Mouse (Mus musculus) cerebellum, adult 11-12 months (tissue): ENCODE measurements around the gene Slit2.

Source experiments
- DNase-seq: peaks from one replicate; pipeline ENCODE4 v3.0.0; 2022

Gene Slit2

DNA sequence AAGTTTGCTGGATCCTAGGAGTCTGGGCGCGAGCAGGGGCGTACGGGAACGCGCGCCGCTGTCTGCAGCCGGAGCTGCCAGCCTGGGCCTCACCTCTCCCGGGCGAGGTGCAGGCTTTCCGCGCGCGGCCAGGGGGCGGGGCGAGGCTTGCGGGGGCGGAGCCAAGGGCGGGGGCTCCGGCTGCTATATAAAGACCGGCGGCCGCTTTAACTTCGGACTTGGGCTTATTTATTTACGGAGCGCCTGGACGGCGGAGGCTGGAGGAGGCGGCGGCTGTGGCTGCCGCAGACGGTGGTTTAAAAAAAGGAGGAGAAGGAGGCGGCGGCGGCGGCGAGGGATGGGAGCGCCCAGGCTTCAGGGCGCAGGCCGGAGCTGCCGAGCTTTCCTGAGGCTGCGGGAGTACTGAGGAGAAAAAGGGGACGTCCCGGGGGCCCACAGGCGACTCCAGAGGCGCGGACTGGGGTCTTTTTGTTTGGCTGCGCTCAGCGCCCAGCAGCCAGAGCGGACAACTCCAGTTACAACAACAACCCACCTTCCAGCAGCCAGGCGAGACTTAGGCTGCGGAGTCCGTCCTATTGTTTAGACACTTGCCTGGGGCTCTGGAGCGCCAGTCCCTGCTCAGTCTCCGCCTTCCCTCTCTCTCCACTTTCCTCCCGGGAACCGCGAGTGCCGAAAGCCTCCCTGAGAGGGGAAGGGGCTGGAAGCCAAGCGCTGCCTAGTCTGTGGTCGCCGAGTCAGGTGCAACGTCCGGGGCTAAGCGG lies at the start of gene Slit2:
TSS of gene Slit2 (plus strand) at position 198 of the 761 bp plus-strand sequence.
- DNase-seq: no peak

DNA sequence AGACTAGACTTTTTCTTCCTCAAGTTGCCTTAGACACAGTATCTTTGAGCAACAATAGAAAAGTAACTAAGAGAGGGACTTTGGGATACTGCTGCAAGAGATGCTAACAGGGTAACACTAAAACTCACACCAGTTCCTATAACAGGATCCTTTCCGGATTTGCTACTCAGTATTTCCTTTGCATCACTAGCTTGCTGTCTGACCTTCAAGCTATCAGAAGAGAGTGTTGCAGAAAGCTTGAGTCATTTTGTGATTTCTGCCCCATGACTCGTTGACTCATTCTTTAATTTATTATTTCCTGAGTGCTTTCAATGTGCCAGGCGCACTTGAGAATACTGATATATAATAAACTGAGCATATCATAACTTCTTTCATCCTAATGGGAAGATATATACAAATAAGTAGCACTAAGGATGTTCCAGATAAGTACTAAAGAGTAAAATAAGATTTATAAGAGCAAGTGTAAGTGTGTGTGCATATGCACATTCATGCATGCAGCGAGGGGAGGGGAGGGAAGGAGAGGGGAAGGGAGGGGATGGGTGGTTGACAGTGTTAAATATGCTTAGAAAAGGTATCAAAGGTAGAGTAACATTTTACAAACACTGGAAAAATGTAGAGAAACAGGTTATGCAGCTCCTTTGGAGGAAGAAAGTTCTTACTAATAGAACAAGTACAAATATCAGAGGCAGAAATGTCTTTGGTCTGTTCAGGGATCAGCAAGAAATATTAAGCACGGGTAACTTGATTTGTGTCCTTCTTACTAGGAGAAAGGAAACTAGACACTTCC lies 44.2 kb upstream of the Slit2 start:
- no peak for DNase-seq

DNA sequence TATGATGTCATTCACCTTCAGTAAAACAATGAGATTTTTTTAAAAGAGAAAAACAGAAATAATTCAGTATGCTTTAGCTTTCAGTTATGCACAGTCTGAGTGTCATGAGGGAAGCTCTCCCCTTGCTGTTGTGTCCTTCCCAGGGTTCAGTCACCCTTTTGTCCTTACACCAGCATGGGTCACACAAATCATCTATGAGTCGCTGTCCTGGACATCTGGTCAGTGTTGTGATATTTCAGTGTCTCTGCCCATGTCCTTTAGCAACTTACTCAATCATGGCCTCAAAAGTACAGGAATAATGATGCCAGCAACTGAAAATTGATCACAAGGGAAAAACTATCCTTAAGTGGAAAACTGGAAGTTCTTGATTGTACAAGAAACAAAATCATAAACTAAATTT lies 26.5 kb upstream of the Slit2 start:
- DNase-seq: no peak

DNA sequence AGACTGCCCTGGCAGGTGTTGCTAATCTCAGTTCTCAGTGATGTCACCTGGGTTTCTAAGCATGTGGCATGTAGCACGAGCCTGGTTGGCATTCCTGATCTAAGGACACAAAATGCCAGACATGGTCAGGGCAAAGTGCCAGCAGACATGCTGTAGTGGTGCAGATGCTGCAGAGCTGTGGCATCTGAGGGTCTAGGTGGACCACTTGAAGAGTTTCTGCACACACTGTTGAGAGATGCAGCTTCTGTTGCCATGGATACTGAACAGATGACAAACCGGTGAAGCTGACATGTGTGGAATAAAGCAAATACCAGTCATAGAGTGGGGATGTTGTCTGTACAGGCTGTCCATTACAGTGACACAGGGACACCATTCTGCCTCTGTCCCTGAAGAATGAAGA lies 7.1 kb upstream of the Slit2 start:
- no peak for DNase-seq

DNA sequence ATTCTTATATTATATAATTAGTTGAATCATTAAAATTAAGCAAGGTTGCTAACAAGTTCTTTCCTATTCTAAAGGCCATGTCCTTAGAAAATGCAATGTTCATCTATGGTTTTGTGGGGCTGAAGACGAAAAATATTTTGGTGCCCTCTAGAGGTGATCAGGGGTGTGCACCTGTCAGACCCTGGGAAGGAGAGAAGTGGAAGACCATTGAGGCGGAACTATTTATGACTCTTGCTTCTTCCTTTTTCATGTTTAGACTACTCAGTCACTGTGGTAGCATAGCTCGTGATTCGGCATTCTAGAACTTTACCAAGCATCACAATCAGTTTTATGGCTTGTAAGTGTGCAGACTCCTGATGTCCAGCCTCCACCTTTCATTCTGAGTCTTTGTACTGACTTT lies 3.6 kb upstream of the Slit2 start:
- no peak for DNase-seq

DNA sequence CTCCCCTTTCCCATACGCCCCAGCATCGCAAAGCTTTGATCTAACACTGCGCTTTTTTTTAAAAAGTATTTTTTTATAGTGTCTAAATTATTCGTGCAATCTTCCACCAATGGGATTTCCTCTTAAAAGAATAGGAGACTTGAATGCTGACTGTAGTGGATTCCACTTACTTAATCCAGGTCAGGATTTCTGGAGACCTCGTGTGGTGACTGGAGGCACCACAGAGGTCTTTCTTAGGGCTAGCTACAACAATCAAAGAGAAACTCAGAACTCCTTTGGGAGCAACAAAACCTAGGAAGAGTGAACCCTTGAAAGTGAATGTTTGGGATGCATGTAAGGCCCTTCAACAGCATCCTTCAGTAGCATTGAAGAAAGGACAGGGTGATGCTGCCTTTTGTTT lies 2.5 kb upstream of the Slit2 start:
- DNase-seq: no peak

DNA sequence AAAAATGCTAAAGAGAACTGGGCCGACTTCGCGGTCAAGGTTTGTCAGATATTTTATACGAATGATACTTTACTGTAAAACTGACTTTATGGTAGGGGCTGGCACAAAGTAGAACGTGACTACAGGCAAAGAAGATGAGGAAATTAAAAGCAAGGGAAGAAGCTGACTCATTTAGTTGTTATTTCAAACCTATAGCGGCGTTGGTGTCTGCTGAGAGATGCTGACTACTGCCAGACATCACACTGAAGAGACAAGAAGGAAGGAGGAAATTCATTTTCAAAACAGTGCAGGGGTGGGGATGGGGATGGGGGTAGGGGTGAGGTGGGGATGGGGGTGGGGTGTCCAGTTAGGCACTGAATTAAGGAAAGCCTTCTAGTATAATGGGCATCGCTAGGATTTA lies 987 bp upstream of the Slit2 start:
- no peak for DNase-seq

DNA sequence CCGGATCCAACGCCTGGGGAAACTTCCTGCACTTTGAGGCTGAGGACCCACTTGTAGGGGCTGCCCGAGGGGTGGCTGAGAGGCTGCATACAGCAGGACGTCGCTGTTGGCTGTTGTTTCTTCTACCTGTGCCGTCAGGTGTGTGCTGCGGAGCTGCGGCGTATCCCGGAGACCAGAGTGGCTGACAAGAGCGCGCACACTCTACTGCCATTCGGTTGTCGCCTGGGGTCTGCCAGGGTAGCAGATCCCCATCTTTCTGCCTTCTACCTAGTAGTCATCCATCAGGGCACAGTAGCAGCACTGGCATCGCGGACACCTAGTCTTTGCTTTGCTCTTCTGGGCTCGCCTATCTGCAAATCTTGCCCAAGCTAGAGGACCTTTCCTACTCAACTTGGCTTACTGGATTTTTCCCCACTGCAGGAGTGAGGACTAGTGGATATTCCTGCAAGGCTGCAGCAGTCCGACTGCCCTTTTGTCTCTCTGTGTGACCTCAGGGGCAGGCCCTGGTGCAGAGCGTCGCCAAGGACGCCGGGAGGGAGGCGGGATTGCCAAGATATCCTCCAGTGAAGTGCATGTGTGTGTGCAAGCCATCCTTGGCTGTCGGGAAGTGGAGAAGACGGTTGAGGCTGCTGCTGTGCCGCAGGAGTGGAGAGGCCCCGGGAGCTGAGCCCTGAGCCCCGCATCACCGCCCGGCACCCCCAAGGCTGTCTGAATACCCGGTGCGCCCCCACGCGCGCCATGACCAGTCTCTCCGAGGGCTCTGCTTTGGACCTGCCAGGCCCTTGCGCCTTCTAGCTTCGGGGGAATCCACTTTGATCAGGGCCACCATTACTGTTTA lies 1.0 kb downstream of the Slit2 start:
- no peak for DNase-seq

DNA sequence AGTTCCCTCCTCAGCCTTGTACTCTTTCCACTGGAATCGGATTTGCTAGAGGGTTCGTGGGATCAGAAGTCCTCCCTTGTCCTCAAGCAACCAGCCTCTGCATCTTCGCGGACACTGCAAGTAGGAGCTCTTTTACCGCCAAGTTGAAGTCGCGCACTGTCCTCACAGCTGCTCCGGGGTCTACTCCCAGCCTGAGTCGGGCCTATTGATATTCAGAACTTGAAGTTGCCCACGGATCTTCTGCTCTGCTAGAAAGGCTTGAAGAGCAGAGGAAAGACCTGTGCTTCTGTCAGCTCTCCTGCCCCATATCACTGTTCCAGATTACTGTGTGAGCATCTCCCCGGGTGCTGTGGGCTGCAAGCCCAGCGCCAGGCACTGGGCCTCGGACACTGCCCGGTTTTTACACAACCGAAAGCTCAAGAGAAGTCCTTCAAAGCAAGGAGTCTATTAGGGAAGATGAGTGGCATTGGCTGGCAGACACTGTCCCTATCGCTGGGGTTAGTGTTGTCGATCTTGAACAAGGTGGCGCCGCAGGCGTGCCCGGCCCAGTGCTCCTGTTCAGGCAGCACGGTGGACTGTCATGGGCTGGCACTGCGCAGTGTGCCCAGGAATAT lies 1.8 kb downstream of the Slit2 start:
- no peak for DNase-seq

DNA sequence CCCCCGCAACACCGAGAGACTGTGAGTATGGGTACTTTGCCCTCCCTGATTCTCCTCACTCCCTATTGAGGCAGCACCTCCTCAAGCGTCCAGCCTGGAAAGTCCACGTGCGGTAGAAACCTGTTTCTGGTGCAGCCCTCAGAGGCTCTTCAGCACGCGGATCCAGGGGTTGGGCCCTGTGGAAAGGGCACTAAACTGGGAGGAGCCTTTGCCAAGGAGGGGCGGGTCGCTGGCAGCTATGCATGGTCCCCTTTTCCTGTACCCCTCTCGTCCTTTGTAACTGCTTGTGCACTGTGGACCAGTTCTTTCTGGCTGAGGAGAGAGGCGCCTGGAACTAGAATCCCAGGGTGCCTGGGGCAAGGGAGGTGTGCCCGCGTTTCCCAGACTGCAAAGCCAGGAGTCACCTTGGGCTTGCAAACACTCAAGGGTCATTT lies 2.3 kb downstream of the Slit2 start:
- no peak for DNase-seq

DNA sequence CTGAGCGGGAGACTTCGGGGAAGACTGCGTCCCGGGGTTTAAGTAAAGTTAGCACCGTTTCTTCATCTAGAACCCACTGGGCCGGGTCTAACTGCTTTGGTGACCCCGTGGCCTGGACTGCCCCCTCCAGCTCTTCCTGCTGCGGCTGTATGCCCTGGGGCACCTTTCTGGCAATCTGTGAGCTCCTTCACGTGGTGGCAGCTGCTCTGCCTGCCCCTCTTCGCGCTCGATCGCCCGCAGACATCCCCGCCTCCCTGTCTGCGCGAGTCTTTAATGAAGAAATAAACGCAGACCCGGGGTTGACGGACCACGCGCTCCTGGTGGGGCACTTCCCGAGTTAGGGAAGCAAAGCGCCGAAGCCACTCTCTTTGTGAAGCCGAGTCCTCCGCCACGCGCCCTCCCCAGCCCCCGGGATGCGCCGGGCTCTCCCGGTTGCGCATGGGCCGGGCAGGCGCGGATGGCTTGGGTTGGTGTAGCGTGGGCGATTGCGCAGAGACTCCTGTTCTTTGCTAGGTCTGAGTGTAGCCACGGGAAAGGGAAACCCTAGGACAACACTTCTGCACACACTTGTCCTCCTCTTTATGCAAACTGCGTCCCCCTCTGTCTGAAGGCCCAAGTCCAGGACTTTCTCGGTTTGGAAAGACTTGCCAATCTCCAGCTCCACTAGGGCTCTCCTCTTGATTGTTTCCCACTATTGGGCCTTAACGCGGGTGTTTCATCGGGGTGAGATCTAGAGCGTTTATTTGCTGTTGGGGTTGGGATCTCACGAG lies 3.1 kb downstream of the Slit2 start:
- DNase-seq: no peak

DNA sequence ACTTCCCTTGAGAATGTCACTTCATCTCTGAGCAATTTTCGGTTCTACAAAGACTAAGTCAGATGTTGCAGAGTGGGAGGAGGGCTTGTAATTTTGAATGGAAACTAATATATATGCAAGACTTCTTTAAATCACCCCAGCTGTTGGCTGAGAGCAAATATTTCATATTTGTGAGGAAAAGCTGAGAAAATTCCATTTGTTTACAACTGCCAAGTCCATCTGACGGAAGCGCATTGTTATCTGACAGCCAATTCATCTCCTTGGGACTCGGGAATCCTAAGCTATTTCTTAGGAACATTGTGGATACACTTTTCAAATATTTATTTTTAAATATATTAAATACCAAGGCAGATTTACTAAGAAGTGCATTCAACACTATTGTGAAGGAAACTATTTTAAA lies 8.0 kb downstream of the Slit2 start:
- no peak for DNase-seq

DNA sequence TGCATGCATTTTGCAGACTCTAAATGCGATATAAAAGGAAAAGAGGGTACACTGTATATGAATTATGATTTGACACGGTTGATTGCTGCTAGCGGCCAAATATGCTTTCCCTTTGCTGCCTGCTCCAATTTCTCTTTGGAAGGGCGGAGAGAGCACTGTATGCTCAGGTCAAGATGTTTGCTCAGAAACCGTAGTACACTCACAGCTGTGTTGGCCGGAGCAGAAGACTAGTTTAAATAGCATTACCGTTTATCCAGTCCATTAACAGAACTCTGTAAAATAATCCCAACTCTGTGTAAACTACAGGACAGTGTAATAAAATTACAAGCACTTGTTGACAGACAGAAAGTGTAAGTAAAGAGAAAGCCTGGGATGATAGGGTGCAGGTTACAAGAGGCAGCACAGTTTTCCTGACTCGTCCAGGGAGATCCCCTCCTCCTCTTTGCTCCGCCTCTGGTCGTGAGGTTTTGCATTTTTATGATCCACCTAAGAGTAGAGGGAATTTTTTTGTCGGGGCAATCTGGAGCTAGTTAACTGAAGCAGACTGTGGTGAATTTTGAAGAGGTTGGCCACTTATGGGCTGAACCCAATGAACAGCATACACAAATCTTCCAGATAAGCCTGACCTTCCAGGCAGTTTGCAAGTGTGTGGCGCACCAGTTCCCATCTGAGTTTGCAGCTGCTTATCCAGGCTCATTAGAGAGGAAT lies 20.9 kb downstream of the Slit2 start:
- no peak for DNase-seq

DNA sequence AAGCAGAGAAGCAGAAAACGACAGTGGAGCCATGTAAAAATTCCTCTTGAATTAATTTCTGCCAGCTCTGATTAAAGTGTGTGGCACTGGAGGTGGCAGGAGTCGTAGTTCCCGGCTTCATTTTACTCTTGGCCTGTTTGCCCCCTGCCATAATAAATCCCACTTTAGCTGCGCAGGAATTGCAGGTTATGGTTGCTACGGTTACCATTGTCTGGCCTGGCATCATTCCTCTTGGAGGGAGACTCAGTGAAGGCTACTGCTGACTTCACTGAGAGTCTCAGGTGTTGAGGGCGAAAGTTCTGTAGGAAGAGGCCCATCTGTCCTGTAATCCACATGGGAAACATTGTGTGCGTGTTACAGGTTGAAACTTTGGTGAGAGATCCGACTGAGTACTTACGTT lies 22.6 kb downstream of the Slit2 start:
- DNase-seq: no peak

DNA sequence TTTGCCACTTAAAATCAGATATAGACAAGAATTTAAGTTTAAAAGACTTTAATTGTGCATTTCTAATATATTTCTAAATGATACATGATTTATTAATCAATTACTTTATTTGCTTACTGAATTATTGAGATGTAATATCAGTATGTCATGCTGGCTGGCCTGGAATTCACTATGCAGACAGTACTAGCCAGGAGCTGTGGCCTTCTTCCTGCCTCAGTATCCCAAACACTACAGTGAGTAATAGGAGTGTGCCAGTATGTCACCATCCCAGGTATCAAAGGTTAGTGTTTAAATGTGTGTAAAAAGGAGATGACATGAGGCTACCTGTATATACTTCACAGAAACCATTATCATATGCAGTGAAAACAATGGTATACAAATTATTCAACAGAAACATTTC lies 23.1 kb downstream of the Slit2 start:
- no peak for DNase-seq

DNA sequence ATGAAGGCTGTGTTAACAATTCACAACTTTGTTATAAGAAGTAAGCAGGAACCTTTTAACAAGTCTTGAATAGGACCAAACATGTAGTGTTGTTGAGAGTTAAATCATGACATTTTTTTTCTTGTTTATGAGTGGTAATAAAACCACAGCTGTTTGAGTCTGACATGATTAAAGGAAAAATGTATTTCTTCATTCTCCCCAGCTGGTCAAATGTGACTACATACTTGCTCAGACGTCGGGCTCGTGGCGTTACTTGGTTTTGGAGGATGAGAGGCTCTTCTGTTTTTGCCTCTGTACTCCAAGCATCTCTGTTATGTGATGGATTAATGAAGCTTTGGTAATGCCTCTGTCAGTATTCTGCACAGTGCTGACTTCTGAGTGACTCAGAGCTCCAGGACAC lies 40.5 kb downstream of the Slit2 start:
- DNase-seq: no peak

DNA sequence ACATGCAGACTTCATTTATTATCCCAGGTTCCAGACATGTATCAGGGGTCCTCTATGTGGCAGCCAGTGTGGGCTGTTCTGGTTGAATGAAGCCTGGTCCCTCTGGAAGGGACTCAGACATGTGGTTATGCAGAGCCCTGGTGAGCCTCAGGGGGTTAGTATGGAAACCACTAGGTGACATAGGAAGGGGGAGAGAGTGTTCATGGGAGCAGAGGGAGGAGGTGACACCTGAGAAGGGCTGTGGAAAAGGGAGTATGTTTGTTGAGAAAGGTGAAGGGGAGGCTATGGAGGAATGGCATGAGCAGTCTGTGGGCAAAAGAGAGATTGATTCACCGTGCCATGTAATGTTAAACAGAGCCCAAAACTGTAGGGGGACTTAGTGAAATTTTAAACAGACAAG lies 51.9 kb downstream of the Slit2 start:
- no peak for DNase-seq

DNA sequence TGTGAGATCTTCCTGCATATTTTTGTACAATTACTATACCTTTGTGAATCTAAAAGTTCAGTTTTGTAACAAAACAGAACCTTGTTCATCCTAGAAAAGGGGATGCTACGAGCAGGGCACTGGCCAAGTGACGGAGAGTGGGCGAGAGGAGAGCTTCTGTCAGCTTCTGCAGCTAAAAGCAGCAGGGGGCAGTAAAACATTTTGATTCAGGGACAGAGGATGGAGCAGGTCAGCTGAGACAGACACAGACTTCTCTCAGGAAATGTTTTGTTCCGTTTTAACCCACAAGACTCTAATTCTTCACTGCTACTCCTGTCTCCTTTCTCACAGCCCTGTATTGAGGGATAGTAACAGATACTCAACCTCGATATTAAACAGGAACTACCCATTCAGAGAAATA lies 55.1 kb downstream of the Slit2 start:
- DNase-seq: no peak

DNA sequence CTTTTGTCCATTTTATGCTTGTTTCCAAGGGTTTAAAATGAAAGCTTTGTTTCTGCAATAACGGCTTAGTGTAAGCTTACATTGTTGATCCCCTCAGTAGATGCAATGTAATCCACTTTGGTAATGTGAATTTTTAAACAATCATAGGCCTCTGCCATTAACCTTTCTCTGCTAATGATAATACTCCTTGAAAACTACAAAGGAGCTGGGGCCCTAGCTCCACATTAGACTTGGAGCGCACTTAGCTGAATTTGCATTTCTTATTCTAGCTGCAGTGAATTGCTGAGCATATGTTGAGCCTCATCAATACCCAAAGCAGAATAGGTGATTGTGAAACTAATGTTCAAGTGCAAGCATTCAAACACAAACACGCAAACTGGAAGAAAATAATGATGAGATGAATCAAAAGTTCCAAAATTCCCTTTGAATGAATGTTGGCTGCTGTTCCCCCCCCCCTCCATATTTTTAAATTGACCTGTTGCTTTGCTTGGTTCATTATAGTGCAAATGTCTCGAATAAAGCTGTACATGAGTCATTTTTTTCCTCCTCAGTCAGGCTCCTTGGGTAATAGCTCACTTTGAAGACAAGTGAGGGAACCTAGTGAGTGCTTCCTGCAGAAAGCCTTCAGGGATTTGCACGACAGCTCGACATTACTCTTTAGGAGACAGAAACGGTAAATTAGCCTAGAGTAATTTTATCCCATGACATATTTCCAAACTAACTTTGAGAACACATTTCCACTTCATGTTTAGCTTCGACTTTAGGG lies 66.2 kb downstream of the Slit2 start:
- no peak for DNase-seq

DNA sequence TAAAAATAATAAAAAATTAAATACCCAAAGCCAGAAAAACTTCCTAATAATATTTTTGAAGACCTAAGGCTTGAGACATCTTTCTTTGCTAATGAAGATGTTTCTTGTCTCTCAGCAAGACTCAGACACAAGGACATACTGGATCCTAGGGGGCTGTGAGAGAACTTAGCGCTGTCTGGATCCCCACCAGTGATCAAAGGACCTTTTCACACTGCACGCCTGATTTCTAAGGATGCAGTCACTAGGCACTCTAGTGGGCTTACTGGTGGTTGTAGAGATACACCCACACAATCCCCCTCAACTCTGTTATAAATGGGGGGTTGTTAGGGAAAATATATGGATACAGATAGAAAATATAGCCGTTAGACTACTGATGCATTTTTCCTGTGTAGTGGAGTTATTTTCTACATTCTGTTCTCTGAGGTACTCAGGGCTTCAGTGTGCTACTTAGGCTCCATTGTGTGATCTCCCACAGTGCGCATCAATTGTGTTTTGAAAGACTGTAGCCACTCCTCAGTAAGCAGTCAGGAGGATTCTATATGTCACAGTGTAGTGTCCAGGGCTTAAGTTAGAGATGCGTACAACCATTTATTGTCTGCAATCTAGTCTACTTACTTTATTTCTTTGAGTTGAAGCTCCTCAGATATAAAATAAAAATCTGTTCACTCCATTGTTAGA lies 67.8 kb downstream of the Slit2 start:
- no peak for DNase-seq
